Mouse (Mus musculus) gastrocnemius, postnatal 4 days (tissue): ENCODE data around the gene 2010003K11Rik. TPM values are rescaled to one million over a fixed set of nuclear protein-coding genes. Genes with fewer than 3 reads are reported as not detected.
"Not testable (repeated sequence)": the region's sequence is repeated elsewhere in the genome, so short reads cannot be mapped to it uniquely, and the experiment has no call there.

Experiments
- DNase-seq, 2 experiments: peaks; one replicate each; pipeline ENCODE4 v3.0.0; 2021 to 2022; ENCODE audit warnings: low spot score in 2 of 2, mixed read lengths in 2 of 2
- total RNA-seq, 2 experiments: library from RNA; stranded (reverse); gene quantifications; 2 replicates each; pipeline ENCODE4 v1.2.3; 2021

The 2010003K11Rik gene
- total RNA-seq, 2 experiments from 2014 or later = 0.23 TPM; not detected in 1

DNA sequence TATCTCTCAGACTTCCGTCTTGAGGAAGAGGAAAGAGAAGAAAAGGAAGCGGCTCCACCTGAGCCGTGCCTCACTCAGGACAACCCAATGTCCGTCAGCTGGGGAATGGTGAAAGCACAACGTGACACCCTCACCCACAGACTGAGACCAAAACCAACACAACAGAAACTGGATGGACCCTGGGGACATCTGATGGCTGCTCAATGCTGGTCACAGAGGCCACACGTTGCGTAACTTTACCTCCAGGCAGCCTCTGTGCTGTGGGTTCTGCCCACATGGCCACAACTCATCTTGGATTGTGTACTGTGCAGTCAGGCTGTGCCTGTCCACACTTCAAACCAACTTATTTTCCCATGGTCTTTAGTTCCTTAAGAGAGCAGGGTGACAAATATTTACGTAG lies 36.4 kb downstream of the 2010003K11Rik start:
- DNase-seq = no peak

DNA sequence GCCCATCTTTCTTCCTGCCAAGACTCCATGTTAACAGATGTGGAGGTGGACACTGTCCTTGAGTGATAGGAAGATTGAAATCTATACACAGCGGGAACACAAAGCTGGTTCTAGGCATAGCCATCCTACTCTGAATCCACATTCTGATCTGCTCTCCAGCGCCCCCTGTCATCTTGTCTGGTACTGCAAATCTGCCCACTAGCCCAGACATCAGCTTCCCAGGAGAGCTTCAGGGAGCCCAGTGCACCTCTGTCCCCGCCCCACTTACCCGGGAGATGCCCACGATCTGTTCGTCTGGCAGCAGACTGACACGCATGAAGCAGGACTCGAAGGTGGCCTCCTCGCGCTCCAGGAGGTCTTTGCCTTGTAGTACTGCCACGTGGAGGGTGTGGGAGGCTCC lies 42.2 kb downstream of the 2010003K11Rik start:
- peak in 1 of 2 experiments; percentile 41 for DNase-seq

DNA sequence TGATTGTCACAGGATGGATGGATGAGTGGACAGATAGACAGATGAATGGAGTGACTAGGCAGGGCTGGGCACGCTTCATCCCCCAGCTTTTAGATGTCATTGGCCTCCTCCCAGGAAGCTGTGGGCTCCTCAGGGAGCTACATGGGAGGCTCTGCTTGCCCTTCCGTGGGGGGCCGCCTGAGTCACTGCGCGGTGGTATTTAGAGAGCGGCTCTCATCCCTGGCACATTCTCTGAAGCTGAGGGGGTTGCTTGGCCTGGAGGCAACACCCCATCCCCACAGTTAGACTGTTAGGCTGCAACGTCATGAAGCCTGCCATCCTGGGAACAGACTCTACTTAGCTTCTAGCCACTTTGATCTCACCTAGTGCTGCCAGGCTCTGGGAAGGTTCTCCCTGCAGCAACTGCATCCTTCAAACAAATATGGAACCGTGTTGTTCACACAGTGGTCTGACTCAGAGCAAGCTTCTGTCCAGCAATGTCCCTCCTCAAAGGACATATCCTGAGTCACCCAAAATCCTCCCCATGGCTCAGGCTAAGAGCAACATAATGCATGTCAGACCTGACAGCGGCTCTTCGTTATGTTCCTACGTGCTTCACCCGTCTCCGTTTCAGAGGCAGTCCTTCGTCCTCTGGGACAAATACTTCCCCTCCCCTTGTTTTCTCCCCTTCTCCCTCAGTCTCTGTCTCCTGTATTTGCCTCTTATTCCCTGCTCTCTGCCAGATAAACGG lies 43.1 kb downstream of the 2010003K11Rik start:
- DNase-seq = no peak

DNA sequence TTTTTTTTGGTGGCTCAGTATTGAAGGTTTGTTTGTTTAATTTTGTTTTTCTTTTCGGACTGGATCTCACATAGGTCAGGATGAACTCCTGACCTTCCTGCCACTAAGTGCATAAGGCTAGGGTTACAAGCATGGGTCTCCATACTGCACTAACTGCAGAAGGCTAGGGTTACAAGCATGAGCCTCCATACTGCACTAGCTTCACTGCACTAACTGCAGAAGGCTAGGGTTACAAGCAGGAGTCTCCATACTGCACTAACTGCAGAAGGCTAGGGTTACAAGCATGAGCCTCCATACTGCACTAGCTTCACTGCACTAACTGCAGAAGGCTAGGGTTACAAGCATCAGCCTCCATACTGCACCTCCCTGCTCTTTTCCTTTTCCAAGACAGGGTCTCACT lies 44.3 kb downstream of the 2010003K11Rik start:
- not testable (repeated sequence) for DNase-seq

DNA sequence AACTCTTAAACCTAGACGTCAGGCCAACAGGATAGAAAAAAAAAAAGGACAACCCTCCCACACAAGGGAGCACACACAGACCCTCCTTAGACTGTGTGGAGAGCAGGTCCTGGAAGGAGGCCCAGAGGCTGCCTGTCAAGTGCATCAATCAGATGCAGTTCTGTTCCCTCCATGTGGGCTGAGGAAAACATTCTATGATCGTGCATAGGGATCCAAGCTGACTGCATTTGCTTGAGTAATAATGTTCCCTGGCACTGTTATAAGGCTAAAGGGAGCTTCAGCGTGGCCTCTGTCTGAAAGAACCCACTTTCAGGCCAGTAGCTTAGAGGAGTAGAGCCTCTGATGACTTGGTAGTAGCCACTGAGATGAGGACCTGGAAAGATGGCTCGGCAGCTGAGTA lies 45.9 kb downstream of the 2010003K11Rik start:
- no peak for DNase-seq

DNA sequence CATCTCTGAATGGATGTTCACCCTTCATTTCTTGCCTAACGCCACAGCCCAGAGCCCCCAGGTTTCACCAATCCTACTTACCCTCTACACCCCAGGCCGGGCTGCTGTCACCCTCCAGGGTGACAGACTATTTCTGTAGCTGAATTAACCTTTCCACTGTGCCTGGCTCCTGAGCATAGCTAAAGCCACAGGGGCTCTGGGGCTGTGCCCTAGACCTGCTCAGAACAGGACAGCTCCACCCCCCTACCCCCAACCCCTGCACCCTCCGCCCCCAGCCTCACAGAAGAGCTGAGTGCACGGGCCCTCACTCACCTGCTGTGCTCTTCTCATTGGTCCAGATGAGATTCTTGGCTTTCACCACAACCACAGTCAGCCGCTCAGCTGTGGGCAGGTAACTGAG lies 46.4 kb downstream of the 2010003K11Rik start:
- DNase-seq = no peak

DNA sequence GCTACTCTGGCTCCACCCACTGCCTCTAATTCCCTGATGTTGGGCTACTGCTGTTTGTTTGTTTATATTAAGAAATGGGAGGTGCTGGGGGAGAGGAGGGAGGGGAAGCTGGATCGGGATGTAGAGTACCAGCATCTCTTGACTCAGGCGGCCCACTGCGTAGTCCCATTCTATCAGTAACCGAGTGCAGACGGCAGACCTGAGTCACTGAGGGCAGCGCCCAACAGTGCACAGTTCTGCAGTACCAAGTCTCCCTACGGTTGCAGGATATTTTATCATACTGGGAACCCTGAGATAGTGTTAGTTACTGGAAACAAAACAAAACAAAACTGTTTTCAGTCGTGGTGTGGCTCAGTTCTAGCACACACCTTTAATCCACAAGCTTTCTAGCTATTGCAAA lies 47.3 kb downstream of the 2010003K11Rik start:
- DNase-seq = no peak

DNA sequence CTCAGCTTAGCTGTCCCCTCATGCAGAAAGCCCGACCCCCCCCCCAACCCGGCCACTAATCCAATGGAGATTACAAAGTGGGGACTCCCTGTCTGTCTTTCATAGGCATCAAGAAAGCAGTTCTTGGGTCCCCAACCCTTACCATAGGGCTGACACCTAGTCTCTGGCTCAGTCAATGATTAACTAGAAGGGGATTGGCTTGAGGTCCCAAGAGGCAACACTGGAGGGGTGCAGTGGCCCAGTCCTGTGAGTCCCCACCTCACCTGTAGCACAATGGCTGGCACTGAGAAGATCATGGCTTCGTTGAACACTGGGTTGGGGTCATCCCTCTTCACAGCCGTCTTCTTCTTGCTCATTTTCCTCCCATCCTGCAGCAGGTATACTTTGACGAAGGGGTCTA lies 47.7 kb downstream of the 2010003K11Rik start:
- DNase-seq = no peak

DNA sequence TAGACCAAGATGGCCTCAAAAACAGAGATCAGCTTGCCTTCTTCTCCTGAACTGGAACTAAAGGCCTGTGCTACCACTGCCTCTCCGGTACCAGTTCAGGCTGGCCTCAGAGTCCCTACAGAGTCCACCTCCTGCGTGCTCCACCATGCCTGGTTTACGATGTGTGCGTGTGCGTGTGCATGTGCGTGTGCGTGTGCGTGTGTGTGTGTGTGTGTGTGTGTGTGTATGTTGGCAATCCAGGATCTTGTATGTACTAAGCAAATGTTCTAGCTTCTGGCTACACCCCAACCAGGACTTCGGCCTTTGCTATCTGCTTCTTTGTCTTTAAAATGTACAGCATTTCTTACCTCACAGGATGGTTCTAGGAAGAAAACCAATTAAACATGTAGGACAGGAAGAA lies 49.2 kb downstream of the 2010003K11Rik start:
- no peak for DNase-seq

DNA sequence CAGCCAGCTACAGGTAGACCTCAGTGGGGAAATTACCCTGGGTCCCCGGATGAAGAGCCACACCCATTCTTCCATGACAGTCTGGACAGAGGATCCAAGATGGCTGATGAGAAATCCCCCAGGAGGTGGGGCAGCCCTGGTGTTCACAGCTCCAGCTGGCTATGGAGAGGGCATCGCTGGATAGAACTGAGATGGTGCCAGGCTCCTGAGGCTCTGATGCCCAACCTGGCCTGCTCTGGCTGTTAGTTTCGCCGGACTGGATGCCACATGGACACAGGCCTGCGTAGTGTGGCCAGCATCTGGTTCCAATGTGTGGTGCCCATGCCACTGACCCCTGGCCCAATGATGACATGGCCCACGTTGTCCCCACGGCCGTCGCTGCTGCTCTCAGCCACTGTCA lies 50.9 kb downstream of the 2010003K11Rik start:
- no peak for DNase-seq

Other genes starting within 250 kb of the 2010003K11Rik start
- 1 to 10 TPM; 4.4 to 5.2 TPM for gene Ssh3, start 229.4 kb downstream of the 2010003K11Rik start, total RNA-seq
- 1 to 10 TPM; 2.2 to 2.6 TPM for gene Ankrd13d, start 215.4 kb downstream of the 2010003K11Rik start, total RNA-seq
- 10 to 100 TPM; 42.9 to 43.8 TPM for gene Grk2, start 192.4 kb downstream of the 2010003K11Rik start, total RNA-seq
- 10 to 100 TPM; 50.9 to 66.8 TPM for gene Kdm2a, start 100.3 kb downstream of the 2010003K11Rik start, total RNA-seq
- 1 to 10 TPM; 4.4 to 5.2 TPM for gene Rhod, start 59.2 kb downstream of the 2010003K11Rik start, total RNA-seq
- 1 to 10 TPM in 1 of 2 experiments, under 1 TPM in 1; 0.86 to 1.0 TPM for gene Syt12, start 21.1 kb downstream of the 2010003K11Rik start, total RNA-seq
- gene Pcx, start 11.9 kb upstream of the 2010003K11Rik start, total RNA-seq = 10 to 100 TPM; 22.7 to 34.8 TPM
- gene Lrfn4, start 117.1 kb upstream of the 2010003K11Rik start, total RNA-seq = 10 to 100 TPM; 11.4 to 13.0 TPM
- 10 to 100 TPM; 14.3 to 15.8 TPM for gene Rce1, start 127.1 kb upstream of the 2010003K11Rik start, total RNA-seq
- gene Gm960, start 200.1 kb upstream of the 2010003K11Rik start, total RNA-seq = not detected
- under 1 TPM; 0.18 to 0.39 TPM for gene Sptbn2, start 212.6 kb upstream of the 2010003K11Rik start, total RNA-seq